Comparison of ENCODE assay signal across 12 mouse cellular contexts in the genomic region with DNA sequence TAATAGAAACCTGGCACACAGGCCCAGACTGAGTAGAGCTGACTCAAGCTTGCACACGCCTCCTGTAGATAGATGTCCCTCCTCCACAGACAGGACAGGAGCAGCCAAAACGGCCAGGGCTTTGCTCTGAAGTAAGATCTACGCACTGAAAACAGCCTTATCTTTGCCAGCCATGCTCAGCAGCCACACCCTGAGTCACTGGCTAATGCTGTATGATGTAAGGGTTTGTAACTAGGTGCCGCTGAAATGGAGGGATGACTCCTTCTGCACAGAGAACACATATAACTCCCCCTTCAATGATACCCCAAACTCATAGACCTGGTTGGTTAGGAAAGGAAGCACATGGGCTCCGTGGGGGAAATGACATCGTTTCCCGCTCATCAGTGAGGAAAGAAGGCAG. TPM values are rescaled to one million over a fixed set of nuclear protein-coding genes. Genes with fewer than 3 reads are reported as not detected.
A peak's percentile ranks its signal among the peaks of the same experiment; 100 is the strongest.
DNase-seq lines count a peak whose midpoint lies in the region; ATAC-seq and TF ChIP-seq lines count a peak whose summit lies in the region.
"Had no signal": no experiment of that assay in that cellular context is flagged by ENCODE, and none has a peak within 500 bp of the region (broad histone marks: within the 10 kb centered on the region; RNA-seq: fewer than 3 reads in every experiment).

No protein-coding gene starts in this region.

- intact Hi-C loops in left cerebral cortex, postnatal 36 days (cut with DNase I), result loop anchor here (1.0 kb wide), 1 partner anchor 271 kb away; no protein-coding TSS in a partner anchor

- H3K36me3 ChIP-seq in embryonic facial prominence, embryonic 11.5 days (replicated peaks; ENCODE audit: control insufficient read depth, insufficient read depth, low read depth, low read length), result no peaks in the 10 kb centered on the region
- no peaks in the 10 kb centered on the region for H3K36me3 ChIP-seq in embryonic facial prominence, embryonic 10.5 days (replicated peaks)
- H3K36me3 ChIP-seq in lung, postnatal 0 days (ENCODE audit: insufficient read depth, low read length), result no peaks in the 10 kb centered on the region
- no peaks in the 10 kb centered on the region for H3K36me3 ChIP-seq in liver, embryonic 11.5 days (ENCODE audit: control insufficient read depth, insufficient read depth, low read length)
- no peaks in the 10 kb centered on the region for H3K36me3 ChIP-seq in stomach, postnatal 0 days (ENCODE audit: control insufficient read depth, insufficient read depth, low read length)
- no peaks in the 10 kb centered on the region for H3K36me3 ChIP-seq in hindbrain, embryonic 13.5 days
- H3K36me3 ChIP-seq: neural tube, embryonic 13.5 days had no signal

- H3K4me2 ChIP-seq in embryonic facial prominence, embryonic 11.5 days (ENCODE audit: low read depth, low read length), result no peak overlapping the region
- H3K4me2 ChIP-seq in lung, postnatal 0 days (replicated peaks; ENCODE audit: low read depth, low read length), result no peak overlapping the region
- H3K4me2 ChIP-seq in liver, embryonic 11.5 days, result peak overlapping the region; percentile 55
- no peak overlapping the region for H3K4me2 ChIP-seq in stomach, postnatal 0 days (replicated peaks; ENCODE audit: low read depth)
- H3K4me2 ChIP-seq in hindbrain, embryonic 13.5 days, result no peak overlapping the region
- H3K4me2 ChIP-seq: neural tube, embryonic 13.5 days had no signal

- TF ChIP-seq CTCF in lung, postnatal 0 days (IDR thresholded peaks at IDR 0.05), result no peak
- no peak for TF ChIP-seq CTCF in stomach, postnatal 0 days (IDR thresholded peaks at IDR 0.05; ENCODE audit: low read depth)

- 0 out of 2 replicates have a peak, but pooled peaks have one; percentile 58 for ATAC-seq in embryonic facial prominence, embryonic 11.5 days (replicated peaks; ENCODE audit: insufficient number of reproducible peaks, low FRiP score, low TSS enrichment, low read depth)
- peak; percentile 59 for ATAC-seq in lung, postnatal 0 days
- peak; percentile 96 for ATAC-seq in liver, embryonic 11.5 days (replicated peaks; ENCODE audit: low FRiP score)
- peak; percentile 75 for ATAC-seq in stomach, postnatal 0 days (ENCODE audit: low FRiP score, low TSS enrichment)
- no peak for ATAC-seq in hindbrain, embryonic 13.5 days (ENCODE audit: low FRiP score)

- no peak for TF ChIP-seq EP300 in lung, postnatal 0 days (IDR thresholded peaks at IDR 0.05)
- no peak for TF ChIP-seq EP300 in stomach, postnatal 0 days (optimal IDR thresholded peaks at IDR 0.05)

- no peak overlapping the region for H3K27ac ChIP-seq in embryonic facial prominence, embryonic 11.5 days (replicated peaks; ENCODE audit: low read depth, low read length)
- H3K27ac ChIP-seq in embryonic facial prominence, embryonic 10.5 days (replicated peaks), result no peak overlapping the region
- no peak overlapping the region for H3K27ac ChIP-seq in lung, postnatal 0 days (ENCODE audit: low read length)
- H3K27ac ChIP-seq in liver, embryonic 11.5 days (ENCODE audit: low read depth, low read length), result peak overlapping the region; percentile 83
- H3K27ac ChIP-seq in stomach, postnatal 0 days (replicated peaks), result no peak overlapping the region
- no peak overlapping the region for H3K27ac ChIP-seq in hindbrain, embryonic 13.5 days
- H3K27ac ChIP-seq: neural tube, embryonic 13.5 days had no signal

- H3K9me3 ChIP-seq in embryonic facial prominence, embryonic 11.5 days (replicated peaks; ENCODE audit: control insufficient read depth, low read length), result no peaks in the 10 kb centered on the region
- H3K9me3 ChIP-seq in embryonic facial prominence, embryonic 10.5 days, result no peaks in the 10 kb centered on the region
- H3K9me3 ChIP-seq in lung, postnatal 0 days (ENCODE audit: low read length), result no peaks in the 10 kb centered on the region
- H3K9me3 ChIP-seq in liver, embryonic 11.5 days (ENCODE audit: control insufficient read depth, low read length), result no peaks in the 10 kb centered on the region
- no peaks in the 10 kb centered on the region for H3K9me3 ChIP-seq in stomach, postnatal 0 days (ENCODE audit: control insufficient read depth, low read length)
- H3K9me3 ChIP-seq in hindbrain, embryonic 13.5 days, result no peaks in the 10 kb centered on the region
- H3K9me3 ChIP-seq: neural tube, embryonic 13.5 days had no signal

- H3K4me3 ChIP-seq in embryonic facial prominence, embryonic 11.5 days (ENCODE audit: low read depth, low read length), result no peak overlapping the region
- H3K4me3 ChIP-seq in embryonic facial prominence, embryonic 10.5 days, result no peak overlapping the region
- no peak overlapping the region for H3K4me3 ChIP-seq in lung, postnatal 0 days (ENCODE audit: low read depth, low read length)
- no peak overlapping the region for H3K4me3 ChIP-seq in liver, embryonic 11.5 days (ENCODE audit: low read depth, low read length)
- H3K4me3 ChIP-seq in stomach, postnatal 0 days (ENCODE audit: low read depth, low read length), result no peak overlapping the region
- H3K4me3 ChIP-seq in hindbrain, embryonic 13.5 days, result no peak overlapping the region
- H3K4me3 ChIP-seq: neural tube, embryonic 13.5 days had no signal

- H3K4me1 ChIP-seq in embryonic facial prominence, embryonic 11.5 days (ENCODE audit: control insufficient read depth, insufficient read depth, low read length), result no peaks in the 10 kb centered on the region
- no peaks in the 10 kb centered on the region for H3K4me1 ChIP-seq in embryonic facial prominence, embryonic 10.5 days
- H3K4me1 ChIP-seq in lung, postnatal 0 days (ENCODE audit: insufficient read depth, low read depth, low read length), result no peaks in the 10 kb centered on the region
- H3K4me1 ChIP-seq in liver, embryonic 11.5 days (replicated peaks; ENCODE audit: control insufficient read depth, insufficient read depth, low read length), result peaks cover 15% of the 10 kb centered on the region
- no peaks in the 10 kb centered on the region for H3K4me1 ChIP-seq in stomach, postnatal 0 days (replicated peaks; ENCODE audit: control insufficient read depth, insufficient read depth)
- H3K4me1 ChIP-seq in hindbrain, embryonic 13.5 days (replicated peaks), result peaks cover 10% of the 10 kb centered on the region

- no peak overlapping the region for H3K9ac ChIP-seq in embryonic facial prominence, embryonic 11.5 days (replicated peaks; ENCODE audit: low read length)
- H3K9ac ChIP-seq in lung, postnatal 0 days (replicated peaks; ENCODE audit: low read depth), result no peak overlapping the region
- peak overlapping the region; percentile 46; the same call in 1 of the 2 replicates for H3K9ac ChIP-seq in liver, embryonic 11.5 days (ENCODE audit: low read depth, low read length)
- H3K9ac ChIP-seq in stomach, postnatal 0 days (ENCODE audit: low read length), result no peak overlapping the region
- H3K9ac ChIP-seq in hindbrain, embryonic 13.5 days, result no peak overlapping the region
- H3K9ac ChIP-seq: neural tube, embryonic 13.5 days had no signal

- no peak for DNase-seq in embryonic facial prominence, embryonic 11.5 days (ENCODE audit: low spot score)
- no peak for DNase-seq in embryonic facial prominence, embryonic 10.5 days (ENCODE audit: low spot score)
- DNase-seq in lung, postnatal 0 days (ENCODE audit: low spot score), result peak; percentile 51
- no peak for DNase-seq in lung, postnatal 4 days
- no peak for DNase-seq in liver, embryonic 11.5 days (ENCODE audit: low spot score)
- no peak for DNase-seq in stomach, postnatal 0 days (ENCODE audit: low spot score)
- DNase-seq in left cerebral cortex, postnatal 36 days (ENCODE audit: low spot score in 2 of 2), result no peak
- DNase-seq: kidney, adult 11 months had no signal

- 67% methylated on average over 7 of the region's 7 CpGs for WGBS in embryonic facial prominence, embryonic 11.5 days
- 73% methylated on average over 7 of the region's 7 CpGs for WGBS in embryonic facial prominence, embryonic 10.5 days
- WGBS in lung, postnatal 0 days, result 48% methylated on average over 7 of the region's 7 CpGs
- 34% methylated on average over 7 of the region's 7 CpGs for WGBS in liver, embryonic 11.5 days
- WGBS in stomach, postnatal 0 days, result 54% methylated on average over 7 of the region's 7 CpGs
- WGBS in hindbrain, embryonic 13.5 days, result 70% methylated on average over 7 of the region's 7 CpGs

- no peaks in the 10 kb centered on the region for H3K27me3 ChIP-seq in embryonic facial prominence, embryonic 11.5 days (ENCODE audit: control insufficient read depth, insufficient read depth, low read length)
- H3K27me3 ChIP-seq in embryonic facial prominence, embryonic 10.5 days (replicated peaks; ENCODE audit: low read depth, poor library complexity, severe bottlenecking), result peaks cover 57% of the 10 kb centered on the region
- H3K27me3 ChIP-seq in lung, postnatal 0 days (replicated peaks; ENCODE audit: insufficient read depth, low read length), result no peaks in the 10 kb centered on the region
- H3K27me3 ChIP-seq in liver, embryonic 11.5 days (replicated peaks; ENCODE audit: control insufficient read depth, insufficient read depth, low read length), result no peaks in the 10 kb centered on the region; the same call in 1 of the 2 replicates
- H3K27me3 ChIP-seq in stomach, postnatal 0 days (ENCODE audit: control insufficient read depth, insufficient read depth, low read length), result no peaks in the 10 kb centered on the region
- H3K27me3 ChIP-seq in hindbrain, embryonic 13.5 days, result peaks cover 79% of the 10 kb centered on the region

RNA-seq across cellular contexts. Expression of a gene that starts 19.8 kb away (rescaled TPM):
- polyA plus RNA-seq in embryonic facial prominence, embryonic 11.5 days (2014; fragmentation: Nextera tagmentation; extraction: Ambion mirVana), result 36.2 and 36.3 TPM in 2 replicates
- polyA plus RNA-seq in embryonic facial prominence, embryonic 10.5 days (2016; fragmentation: Nextera tagmentation; extraction: Ambion mirVana), result 29.7 and 31.0 TPM in 2 replicates
- 94.1 and 104 TPM in 2 replicates for polyA plus RNA-seq in lung, postnatal 0 days (2015; fragmentation: Nextera tagmentation; extraction: Ambion mirVana)
- polyA plus RNA-seq in liver, embryonic 11.5 days (2014; fragmentation: Nextera tagmentation; extraction: Ambion mirVana), result 66.7 and 70.9 TPM in 2 replicates
- polyA plus RNA-seq in stomach, postnatal 0 days (2015; fragmentation: Nextera tagmentation; extraction: Ambion mirVana), result 29.4 and 33.4 TPM in 2 replicates
- 10 to 100 TPM; 19.4 to 25.1 TPM for total RNA-seq in left cerebral cortex, postnatal 36 days (2021)
- 33.2 and 36.3 TPM in 2 replicates for polyA plus RNA-seq in hindbrain, embryonic 13.5 days (2015; fragmentation: Nextera tagmentation; extraction: Ambion mirVana)

RNA-seq across cellular contexts. Expression of a gene that starts 38.8 kb away (rescaled TPM):
- polyA plus RNA-seq in embryonic facial prominence, embryonic 11.5 days (2014; fragmentation: Nextera tagmentation; extraction: Ambion mirVana), result not detected in 2 replicates
- polyA plus RNA-seq in embryonic facial prominence, embryonic 10.5 days (2016; fragmentation: Nextera tagmentation; extraction: Ambion mirVana), result not detected in 2 replicates
- 0.45 TPM in 1 of 2 replicates, not detected in the other for polyA plus RNA-seq in lung, postnatal 0 days (2015; fragmentation: Nextera tagmentation; extraction: Ambion mirVana)
- not detected in 2 replicates for polyA plus RNA-seq in liver, embryonic 11.5 days (2014; fragmentation: Nextera tagmentation; extraction: Ambion mirVana)
- not detected in 2 replicates for polyA plus RNA-seq in stomach, postnatal 0 days (2015; fragmentation: Nextera tagmentation; extraction: Ambion mirVana)
- not detected for total RNA-seq in left cerebral cortex, postnatal 36 days (2021)
- polyA plus RNA-seq in hindbrain, embryonic 13.5 days (2015; fragmentation: Nextera tagmentation; extraction: Ambion mirVana), result not detected in 2 replicates
- total RNA-seq: left cerebral cortex, postnatal 4 days had no signal
- polyA plus RNA-seq: neural tube, embryonic 13.5 days; testis, adult 2 months had no signal

RNA-seq across cellular contexts. Expression of a gene that starts 53.2 kb away (rescaled TPM):
- polyA plus RNA-seq in embryonic facial prominence, embryonic 11.5 days (2014; fragmentation: Nextera tagmentation; extraction: Ambion mirVana), result 9.8 and 9.9 TPM in 2 replicates
- 7.8 and 8.9 TPM in 2 replicates for polyA plus RNA-seq in embryonic facial prominence, embryonic 10.5 days (2016; fragmentation: Nextera tagmentation; extraction: Ambion mirVana)
- polyA plus RNA-seq in lung, postnatal 0 days (2015; fragmentation: Nextera tagmentation; extraction: Ambion mirVana), result 90.5 and 106 TPM in 2 replicates
- polyA plus RNA-seq in liver, embryonic 11.5 days (2014; fragmentation: Nextera tagmentation; extraction: Ambion mirVana), result 29.8 and 32.9 TPM in 2 replicates
- 52.3 and 55.4 TPM in 2 replicates for polyA plus RNA-seq in stomach, postnatal 0 days (2015; fragmentation: Nextera tagmentation; extraction: Ambion mirVana)
- 10 to 100 TPM in 1 of 2 experiments, 1 to 10 TPM in 1; 9.4 to 10.2 TPM for total RNA-seq in left cerebral cortex, postnatal 36 days (2021)
- 10.1 and 11.1 TPM in 2 replicates for polyA plus RNA-seq in hindbrain, embryonic 13.5 days (2015; fragmentation: Nextera tagmentation; extraction: Ambion mirVana)
